Mouse (Mus musculus) spleen, adult 18-20 months (tissue): ENCODE data around the gene Knstrn.

Experiments
- DNase-seq, 2 experiments: peaks; one replicate each; pipeline ENCODE4 v3.0.0; 2022; ENCODE audit warnings: mixed read lengths in 2 of 2

The Knstrn gene

DNA sequence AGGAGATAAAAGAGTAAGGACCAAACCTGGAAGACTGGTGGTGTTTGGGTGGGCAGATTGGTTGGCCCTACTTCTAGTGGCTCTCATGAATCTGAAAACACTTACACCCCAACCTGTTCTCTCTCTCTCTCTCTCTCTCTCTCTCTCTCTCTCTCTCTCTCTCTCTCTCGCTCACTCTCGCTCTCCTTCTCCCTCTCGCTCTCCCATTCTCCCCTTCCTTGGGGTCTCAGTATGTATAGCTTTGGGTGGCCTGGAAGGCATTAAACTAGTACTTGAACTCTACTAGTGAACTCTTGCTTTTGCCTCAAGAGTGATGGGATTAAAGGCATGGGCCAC, 48.5 kb downstream of the Knstrn start:
- no peak for DNase-seq

DNA sequence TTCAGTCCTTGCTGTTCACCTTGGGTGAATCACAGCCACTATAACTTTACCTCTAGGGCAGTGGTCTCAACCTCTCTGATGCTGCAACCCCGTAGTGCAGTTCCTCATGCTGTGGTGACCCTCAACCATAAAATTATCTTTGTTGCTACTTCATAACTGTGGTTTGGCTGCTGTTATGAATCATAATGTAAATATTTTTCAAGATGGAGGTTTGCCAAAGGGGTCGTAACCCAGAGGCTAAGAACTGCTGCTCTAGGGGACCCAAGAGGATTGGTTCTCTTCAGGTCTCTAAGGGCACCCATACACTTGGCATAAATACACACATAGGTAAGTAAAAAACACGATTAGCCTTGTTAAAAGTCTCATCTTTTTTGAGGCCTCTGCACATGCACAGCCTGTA, 56.8 kb downstream of the Knstrn start:
- DNase-seq = no peak

DNA sequence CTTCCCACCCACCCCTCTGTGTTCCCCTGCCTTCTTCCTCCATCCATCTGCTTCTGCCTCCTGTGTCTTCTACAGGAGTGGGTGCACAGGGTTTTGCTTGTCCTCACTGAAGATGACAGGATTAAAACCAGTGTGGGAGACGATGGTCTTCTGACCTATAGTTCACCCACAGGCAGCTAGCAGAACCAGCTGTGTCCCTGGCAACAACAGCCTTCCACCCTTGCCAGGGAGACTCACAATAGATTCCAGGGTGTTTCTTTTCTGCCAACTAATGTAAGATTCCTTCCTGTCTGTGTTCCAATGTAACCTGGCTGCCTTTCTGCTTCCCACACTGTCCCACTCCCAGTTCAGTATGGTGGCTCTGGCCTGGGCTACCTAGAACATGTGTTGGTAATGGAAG, 57.2 kb downstream of the Knstrn start:
- DNase-seq = no peak

DNA sequence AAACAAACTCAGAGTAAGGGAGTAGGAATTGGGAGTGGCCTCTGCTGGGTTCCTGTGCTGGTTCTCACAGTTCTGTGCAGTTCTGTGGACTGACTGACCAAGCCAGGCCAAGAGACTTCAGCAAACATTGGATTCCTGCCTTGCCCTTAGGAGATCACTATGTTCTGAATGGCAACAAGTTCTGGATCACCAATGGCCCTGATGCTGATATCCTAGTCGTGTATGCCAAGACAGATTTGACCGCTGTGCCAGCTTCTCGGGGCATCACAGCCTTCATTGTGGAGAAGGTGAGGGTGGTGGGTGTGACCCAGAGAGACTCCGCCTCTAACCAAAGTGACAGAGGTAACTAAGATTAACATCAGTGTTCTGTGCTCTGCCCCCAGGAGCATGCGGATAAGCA, 59.2 kb downstream of the Knstrn start:
- no peak for DNase-seq

DNA sequence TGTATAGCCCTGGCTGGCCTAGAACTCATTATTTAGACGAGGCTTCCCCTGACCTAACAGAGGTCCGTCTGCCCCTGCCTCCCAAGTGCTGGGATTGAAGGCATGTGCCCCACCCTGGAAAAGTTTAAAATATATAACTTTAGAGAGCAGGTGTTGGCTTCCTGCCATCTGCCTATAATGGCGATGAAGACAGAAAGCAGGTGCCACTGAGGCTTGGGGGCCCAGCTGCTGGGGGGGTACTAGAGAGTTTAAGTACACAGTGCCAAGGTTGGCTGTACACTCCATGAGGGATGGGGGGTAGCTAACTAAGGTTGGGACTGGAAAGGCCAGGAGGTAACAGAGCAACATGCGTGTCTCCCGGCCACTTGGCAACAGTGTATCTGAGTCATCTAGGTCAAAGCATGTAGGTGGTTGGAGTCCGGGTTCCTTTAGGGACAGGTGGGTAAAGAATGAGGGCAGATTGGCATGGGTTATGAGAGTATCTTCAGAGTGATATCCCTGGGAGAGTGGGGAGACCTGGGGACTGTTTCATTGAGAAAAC, 60.2 kb downstream of the Knstrn start:
- no peak for DNase-seq

DNA sequence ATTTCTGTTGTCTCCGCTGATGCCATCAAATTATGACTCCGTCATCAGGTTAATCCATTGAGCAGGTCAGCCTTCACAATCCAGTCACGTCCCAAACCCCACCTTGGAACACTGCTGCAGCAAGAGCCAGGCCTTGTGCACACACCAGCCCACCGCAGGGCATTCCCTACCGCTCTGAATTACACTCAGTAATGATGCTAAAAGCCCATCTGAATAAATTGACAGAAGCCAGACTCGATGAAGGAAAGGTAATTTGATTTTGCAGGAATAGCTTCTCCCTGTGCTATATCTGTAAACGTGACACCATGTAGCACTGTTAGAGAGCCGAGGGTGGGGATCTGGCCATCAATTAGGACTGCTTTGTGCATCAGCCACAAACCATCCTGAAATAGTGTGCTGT, 61.5 kb downstream of the Knstrn start:
- no peak for DNase-seq

DNA sequence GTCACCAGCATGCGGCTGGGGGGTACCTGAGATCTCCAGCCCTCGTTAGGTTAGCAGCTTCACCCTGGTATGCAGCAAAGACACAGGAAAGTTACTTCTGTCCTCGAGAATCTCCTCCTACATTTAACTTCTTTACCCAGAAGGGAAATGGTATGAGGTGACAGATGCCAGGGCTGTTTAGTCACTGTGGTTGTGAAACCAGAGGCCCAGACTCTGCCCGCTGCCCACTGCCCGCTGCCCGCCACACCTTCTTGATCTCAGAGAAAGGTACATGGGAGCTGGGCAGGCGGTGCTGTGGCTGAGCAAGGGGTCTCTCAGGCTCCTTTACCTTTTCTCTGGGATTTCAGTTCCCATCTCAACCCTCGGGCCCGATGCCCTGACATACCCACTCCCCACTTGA, 62.6 kb downstream of the Knstrn start:
- no peak for DNase-seq

DNA sequence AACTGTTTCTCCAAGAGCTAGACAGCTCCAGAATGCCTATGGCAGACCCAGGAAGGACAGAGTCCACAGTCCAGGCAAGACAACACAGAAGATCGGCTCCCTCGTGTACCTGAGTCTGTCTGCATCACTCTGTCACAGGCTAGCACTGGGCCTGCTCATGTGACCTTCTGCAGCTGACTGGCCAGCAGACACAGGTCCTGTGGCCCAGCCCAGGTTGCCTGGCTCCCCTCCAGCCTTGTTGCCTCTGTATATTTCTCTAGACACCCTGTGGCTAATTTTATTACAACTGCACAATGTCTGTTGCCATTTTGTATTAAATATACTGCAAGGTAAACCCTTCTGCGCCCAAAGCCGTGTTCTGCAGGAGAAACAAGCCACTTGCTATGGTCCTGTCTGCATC, 67.2 kb downstream of the Knstrn start:
- no peak for DNase-seq

DNA sequence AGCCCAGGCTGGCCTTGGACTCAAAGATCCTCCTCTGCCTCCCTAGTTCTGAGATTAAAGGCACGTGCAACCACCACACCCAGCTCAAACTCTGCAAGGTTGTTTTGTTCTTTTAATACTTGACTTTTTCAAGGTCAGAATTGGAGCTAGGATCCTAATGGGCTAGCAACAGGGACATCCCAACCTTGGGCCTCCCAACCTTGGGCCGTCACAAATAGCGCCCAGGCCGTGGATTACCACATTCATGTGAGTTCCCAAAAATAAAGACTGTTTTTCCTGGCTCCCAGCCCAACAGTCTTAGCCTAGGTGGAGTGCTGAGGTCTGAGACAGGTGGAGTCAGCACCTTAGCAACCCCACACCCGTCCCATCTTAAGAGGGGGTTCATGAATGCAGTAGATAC, 68.2 kb downstream of the Knstrn start:
- DNase-seq = no peak

DNA sequence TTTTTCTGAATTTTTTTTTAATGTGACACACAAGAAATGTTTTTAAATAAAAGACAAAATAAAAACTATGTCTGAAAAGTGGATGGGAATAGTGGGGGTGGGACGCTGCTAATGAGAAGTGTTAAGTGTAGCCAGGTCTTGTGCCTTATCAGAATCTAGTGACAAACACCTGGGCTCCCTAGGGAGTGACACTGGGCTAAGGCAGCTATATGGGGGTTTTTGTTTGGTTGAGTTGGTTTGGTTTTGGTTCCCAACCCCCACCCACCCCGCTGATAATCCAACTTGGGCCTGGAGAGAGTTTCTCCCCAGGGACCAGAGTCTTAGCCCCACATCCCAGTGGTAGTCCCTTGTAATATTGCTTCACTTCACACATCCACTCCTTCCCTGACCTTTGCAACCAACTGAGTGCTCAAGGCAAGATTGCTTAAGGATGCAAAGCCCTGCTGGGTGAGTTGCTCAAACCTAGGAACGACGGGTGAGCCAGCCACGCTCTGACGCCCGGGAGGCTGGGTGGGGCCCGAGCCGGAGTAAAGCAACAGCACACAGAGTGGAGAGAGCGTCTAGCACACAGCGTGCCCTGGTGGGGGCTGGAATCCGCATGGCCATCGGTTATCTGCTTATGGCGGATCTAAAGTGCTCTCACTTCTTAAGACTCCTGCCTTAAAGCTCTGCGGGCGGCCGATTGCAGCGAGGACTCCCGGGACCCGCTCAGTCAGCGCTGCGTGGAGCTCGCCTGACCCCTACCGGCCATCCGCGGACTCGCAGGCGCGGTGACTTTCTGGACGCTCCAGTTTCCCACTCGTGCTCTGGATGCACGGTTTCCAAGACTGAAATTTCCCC, 69.3 kb downstream of the Knstrn start:
- peak; percentile 71 to 90 for DNase-seq

DNA sequence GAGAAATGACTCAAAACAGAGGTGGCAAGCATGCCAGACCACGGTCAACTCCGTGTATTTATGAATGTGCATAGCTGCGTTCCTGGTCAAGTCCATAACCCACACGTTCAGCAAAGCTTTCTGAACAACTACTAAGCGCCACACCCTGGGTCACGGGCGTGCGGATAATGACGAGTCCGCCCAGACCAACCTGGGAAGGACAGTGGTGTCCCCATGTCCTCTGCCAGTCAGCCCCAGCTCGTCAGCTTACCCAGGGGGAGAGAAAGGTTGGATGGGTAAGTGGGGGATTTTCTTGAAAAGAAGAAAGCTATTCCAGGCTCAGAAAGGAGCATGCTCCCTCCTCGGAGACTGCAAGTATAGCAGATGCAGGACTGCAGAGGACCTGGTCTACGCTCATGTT, 73.6 kb downstream of the Knstrn start:
- no peak for DNase-seq

DNA sequence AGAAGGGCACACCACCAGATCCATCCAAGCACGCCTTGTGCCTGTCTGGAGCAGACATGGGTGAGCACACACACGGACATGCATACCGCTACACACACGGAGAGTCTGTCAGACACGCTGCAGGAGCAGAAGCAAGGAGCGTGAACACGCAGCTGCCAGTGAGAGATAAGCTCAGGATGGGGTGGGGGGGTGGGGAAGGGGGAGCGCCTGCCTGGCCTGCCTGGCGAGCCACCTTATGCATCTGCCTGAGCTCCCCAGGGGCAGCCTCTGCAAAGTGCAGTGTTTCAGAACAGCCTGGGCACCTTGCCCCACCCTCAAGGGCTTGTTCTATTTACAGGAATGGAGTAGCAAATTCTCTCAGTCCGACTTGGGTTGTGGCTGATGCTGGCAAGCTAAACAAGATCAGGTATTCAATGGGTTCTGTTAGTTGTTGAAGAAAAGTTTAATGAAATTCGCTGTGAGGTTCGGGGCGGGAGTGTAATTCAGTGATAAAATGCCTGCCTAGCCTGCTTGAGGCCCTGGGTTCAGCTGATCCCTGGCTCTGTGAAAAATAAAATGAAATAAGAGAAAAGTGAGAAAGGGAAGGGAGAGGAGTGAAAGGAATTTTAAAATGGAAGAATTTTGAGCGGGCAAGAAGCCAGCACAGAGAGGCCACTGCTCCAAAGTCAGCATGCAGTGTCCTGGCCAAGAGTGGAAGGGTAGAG, 74.2 kb downstream of the Knstrn start:
- no peak for DNase-seq

DNA sequence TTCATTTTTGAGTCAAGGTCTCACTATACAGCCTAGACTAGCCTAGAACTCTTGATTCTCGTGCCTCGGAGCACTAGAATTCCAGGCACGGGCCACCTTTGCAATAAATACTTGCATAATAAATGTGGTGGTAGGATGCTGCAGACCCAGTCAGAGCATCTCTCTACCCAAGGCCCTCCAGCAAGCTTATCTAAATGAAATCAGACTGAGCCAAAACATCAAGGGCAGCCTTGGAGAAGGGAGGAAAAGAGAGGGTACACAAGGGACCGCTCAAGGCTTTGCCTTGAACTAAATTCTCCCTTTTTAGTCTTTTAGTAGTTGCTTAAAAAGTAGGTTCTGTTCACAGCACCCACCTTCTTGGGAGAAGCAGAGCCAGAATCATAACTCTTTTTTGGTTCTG, 77.4 kb downstream of the Knstrn start:
- no peak for DNase-seq

DNA sequence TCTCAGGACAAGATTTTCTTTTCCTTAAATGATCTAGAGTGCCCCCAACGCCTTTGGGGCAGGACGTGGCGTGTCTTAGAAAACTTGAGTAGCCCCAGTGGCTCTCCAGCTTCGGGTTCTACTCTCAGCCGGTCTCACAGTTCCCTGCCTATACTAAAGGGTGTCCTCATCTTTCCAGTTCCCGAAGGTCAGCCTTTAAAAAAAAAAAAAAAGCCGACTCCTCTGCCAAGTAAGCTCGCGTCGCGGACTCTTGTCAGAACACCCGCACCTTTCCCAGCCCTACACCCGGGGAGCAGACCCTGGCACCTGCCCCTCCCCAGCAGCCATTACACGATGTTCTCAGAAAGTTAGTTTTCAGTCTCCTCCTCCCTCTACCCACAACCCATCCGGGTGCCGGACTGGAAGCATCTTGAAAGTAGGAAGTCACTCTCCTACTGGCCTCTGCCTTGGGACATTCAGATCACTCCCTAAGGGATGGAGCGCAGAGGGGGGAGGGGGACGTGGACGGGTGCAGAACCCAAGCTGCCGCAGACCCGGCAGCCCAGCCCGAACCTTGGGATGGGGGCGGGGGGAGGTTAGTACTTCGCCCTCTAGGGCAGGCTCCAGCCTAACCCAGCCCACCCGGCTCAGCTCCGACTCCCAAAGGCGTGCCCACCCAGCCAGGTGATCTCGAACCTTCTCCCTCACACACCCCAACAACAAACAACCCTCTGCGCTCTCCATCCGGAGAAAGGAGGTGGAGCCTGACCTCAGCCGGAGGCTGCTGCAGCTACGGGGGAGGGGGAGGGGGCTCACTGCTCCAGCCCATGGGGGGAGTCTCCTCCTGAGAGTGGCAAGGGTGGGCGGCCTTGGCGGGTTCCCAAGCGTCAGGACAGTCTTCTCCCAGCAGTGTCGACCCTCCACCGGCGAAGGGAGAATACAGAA, 82.4 kb downstream of the Knstrn start:
- peak; percentile 51 to 57 for DNase-seq

DNA sequence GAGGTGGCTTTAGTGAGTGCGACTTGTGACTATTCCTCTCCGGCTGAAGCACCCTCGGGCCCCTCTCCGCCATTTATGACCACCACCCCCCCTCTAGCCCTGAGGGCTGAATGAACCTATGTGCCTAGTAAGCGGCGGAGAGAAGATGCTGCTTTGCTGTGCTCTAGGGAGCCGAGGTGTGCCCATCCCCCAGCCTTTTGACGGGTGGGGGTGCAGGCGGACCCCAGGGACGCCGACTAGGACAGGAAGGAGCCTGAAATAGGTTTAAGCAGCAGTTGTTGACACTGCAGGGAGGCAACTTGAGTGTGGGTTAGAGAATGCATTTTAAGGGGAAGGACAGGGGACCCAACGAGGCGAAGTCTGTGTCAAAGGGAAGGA, 83.1 kb downstream of the Knstrn start:
- DNase-seq = peak; percentile 47 to 56

DNA sequence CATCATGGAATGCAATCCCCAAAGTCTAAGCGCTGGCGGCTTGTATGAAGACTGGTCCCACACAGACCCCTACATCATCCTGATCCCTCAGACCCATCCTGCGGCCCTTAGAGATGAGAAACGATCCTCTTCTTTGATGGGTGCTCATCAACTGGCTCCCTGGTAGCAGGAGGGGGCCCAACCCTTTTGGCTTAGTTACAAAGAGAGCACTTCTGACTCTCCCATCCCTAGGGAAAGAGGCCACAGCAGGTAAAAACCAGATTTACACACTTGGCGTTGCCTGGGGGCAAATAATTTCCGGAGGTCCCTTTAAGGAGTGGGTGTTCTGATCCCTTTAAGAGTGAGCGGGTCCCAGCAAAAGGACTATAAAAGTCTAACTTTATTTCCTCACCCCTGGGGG, 83.6 kb downstream of the Knstrn start:
- no peak for DNase-seq

DNA sequence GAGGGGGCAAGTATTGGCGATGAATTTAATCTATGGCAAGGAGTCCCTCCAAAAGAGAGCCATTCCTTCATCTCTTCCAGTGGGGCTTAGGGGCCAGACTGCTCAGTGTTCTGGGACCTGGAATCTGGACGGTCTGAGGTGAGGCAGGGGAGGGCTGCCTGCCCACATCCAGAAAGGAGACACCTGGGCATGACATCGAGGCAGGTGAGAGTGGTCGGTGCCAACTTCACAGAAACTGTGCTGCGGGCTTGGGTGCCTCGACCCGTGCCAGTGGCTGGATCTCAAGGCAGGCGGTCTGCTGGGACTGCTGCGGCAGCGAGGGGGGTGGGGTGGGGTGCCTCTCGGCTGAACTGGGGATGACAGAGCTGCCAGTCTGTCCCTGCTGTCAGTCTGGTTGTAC, 84.0 kb downstream of the Knstrn start:
- DNase-seq = no peak

DNA sequence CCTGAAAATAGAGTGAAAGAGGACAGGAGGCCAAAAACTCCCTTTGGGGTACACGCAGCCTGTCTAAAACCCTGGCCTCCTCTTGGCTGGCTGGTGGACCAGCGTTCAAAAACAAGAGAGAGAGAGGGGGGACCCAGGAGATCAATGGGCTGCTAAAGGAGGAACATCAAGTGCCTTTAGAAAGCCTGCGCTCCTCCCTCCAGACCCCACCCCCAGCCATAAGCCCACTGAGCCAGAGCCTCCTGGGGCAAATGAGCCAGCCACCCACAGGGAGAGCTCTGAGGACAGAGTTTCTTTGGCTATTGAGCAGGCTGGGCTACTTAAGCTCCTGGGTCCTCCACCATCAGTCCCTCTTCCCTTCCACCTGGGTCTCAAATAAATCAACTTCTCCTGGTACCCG, 85.0 kb downstream of the Knstrn start:
- DNase-seq = no peak

DNA sequence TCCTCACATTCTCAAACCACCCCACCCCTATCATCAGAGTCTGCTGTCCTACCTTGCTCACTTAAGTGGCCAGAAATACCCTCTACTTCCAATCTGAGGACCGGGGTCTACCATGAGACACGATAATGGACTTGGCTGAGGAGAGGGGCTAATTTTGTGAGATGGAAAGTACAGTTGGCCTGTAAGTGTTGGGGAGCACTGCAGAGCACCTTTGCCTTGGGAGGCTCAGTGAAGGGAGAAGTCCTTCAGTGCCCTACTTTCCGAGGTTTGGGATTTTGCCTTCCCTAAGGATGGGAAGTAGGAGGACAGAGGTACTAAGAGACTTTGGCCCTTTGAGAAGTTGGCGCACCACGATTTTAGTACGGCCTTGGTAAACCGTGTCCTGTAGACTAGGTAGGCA, 85.5 kb downstream of the Knstrn start:
- no peak for DNase-seq

DNA sequence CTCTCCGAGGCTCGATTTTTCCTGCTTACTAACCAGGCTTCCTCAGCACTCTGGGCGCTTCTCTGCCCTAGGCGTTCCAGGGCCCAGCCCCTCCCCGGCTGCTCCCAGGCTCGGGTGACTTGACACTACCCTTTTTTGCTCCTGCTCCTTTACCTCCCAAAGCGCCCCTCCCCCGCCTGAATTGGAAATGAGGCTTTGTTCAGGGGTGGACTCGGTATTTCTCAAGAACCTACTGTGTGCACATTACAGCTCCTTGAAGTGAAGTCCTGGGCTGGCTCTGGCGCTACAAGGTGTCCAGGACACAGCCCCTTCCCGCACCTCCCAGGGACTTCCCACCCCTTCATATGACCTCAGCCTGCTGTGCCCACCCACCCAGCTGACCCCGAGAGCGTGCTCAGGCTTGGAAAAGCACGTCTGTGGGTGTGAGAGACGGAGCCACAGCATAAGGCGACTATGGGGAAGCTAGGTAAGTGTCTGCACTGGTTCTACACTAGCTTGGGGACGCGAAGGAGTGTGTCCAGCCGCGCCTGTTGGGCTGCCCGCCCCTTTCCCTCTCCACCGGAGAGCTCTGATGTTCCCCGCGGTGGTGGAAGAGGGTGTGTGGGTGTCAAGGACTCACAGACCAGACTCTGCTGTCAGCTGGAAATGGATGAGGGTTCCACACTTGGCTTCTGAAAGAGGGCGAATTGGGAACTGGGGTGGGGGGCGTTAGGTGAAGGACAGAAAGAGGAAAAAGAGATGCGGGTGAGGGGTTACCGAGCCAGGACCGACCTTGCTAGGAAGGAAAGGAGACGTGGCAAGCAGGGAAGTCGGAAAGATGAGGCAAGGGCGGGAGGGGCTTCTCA, 86.4 kb downstream of the Knstrn start, which contains the start of gene Bahd1:
Gene Bahd1 (plus strand): TSS at position 397 of the 845 bp plus-strand sequence.
- DNase-seq = no peak

DNA sequence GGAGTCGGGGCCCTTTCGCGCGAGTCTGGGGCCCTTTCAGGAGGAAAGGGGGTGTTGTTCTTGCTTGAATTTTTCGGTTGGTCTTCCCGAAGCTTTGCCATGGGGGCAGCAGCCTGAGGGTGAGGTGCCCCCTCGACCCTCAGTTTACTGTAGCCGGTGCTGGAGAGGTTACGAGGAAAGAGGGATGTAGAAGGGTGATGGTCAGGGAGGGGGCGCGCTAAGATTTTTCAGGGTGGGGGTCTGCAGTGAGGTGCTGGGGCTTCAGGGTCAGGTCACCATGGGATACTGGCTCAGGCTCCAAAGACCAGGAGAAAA, 87.0 kb downstream of the Knstrn start:
- no peak for DNase-seq
